Comparison of ENCODE assay signal across 16 mouse cellular contexts in genomic region chr16:35303721-35304120, GRCm38 (mm10). TPM values are rescaled to one million over a fixed set of nuclear protein-coding genes. Genes with fewer than 3 reads are reported as not detected.
A peak's percentile ranks its signal among the peaks of the same experiment; 100 is the strongest.
DNase-seq lines count a peak whose midpoint lies in the region.
"Had no signal": no experiment of that assay in that cellular context is flagged by ENCODE, and none has a peak within 500 bp of the region (broad histone marks: within the 10 kb centered on the region; RNA-seq: fewer than 3 reads in every experiment).

No protein-coding gene starts in this region.

- peak; percentile 88 for DNase-seq in heart, adult 11 months
- no peak for DNase-seq in heart, postnatal 10 days
- peak; percentile 1 for DNase-seq in ovary, adult 18-20 months (ENCODE audit: low spot score)
- no peak for DNase-seq in ovary, postnatal 14 days (ENCODE audit: low spot score)
- DNase-seq in testis, postnatal 10 days (ENCODE audit: low spot score), result peak; percentile 37
- DNase-seq in testis, postnatal 14 days (ENCODE audit: low spot score), result no peak
- DNase-seq: adrenal gland, adult 2 months; adrenal gland, postnatal 10 days; adrenal gland, postnatal 25 days; cerebellum, adult 11 months; cerebellum, adult 18-20 months; cerebellum, adult 8-10 months; cerebellum, adult 9-11 months; cerebellum, postnatal 14 days; cerebellum, postnatal 36 days; embryo, embryonic 11 days had no signal

- intact Hi-C loops in heart, postnatal 10 days (cut with DNase I), result no loop called here

RNA-seq across cellular contexts. Expression of gene Sec22a, which starts 60.0 kb away (rescaled TPM):
- 10 to 100 TPM; 12.6 to 12.8 TPM for total RNA-seq in heart, postnatal 10 days (2021)

Comparison
In these comparisons a context has a peak if more than half of its experiments do, and no peak if none do; other contexts are left out.
1. DNase-seq: peak in heart, adult 11 months (single experiment), ovary, adult 18-20 months (single experiment) and testis, postnatal 10 days (single experiment); none in heart, postnatal 10 days (0 of 2), ovary, postnatal 14 days (single experiment) and testis, postnatal 14 days (single experiment).